Mouse (Mus musculus): ENCODE results near the gene Trim28. TPM values are rescaled to one million over a fixed set of nuclear protein-coding genes. Genes with fewer than 3 reads are reported as not detected.

The Trim28 gene
- polyA plus RNA-seq, 1 experiment: 16.2 TPM

DNA sequence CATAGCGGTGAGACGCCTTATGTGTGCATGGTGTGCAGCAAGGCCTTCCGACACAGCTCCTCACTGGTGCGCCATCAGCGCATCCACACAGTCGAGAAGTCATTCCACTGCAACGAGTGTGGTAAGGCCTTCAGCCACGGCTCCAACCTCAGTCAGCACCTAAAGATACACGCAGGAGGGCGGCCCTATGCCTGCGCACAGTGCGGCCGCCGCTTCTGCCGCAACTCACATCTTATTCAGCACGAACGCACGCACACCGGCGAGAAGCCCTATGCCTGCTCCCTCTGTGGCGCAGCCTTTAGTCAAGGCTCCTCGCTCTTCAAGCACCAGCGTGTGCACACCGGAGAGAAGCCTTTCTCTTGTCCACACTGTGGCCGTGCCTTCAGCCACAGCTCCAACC is 28.0 kb upstream of the Trim28 start:
- no peak for TF ChIP-seq GATA1 (IDR thresholded peaks at IDR 0.05; ENCODE audit: low read length)
- TF ChIP-seq TAL1 (IDR thresholded peaks at IDR 0.05; ENCODE audit: low read length): no peak
- Histone ChIP-seq H3K36me3 (ENCODE audit: control insufficient read depth) (peaks cover 50% of the 10 kb centered on the region), H3K4me1 (ENCODE audit: control insufficient read depth) (peaks cover 40% of the 10 kb centered on the region), H3K4me3 (replicated peaks) (no peak overlapping the region), H3K9me3 (ENCODE audit: control insufficient read depth, low read length) (no peaks in the 10 kb centered on the region), H3K27me3 (ENCODE audit: control insufficient read depth) (no peaks in the 10 kb centered on the region)

DNA sequence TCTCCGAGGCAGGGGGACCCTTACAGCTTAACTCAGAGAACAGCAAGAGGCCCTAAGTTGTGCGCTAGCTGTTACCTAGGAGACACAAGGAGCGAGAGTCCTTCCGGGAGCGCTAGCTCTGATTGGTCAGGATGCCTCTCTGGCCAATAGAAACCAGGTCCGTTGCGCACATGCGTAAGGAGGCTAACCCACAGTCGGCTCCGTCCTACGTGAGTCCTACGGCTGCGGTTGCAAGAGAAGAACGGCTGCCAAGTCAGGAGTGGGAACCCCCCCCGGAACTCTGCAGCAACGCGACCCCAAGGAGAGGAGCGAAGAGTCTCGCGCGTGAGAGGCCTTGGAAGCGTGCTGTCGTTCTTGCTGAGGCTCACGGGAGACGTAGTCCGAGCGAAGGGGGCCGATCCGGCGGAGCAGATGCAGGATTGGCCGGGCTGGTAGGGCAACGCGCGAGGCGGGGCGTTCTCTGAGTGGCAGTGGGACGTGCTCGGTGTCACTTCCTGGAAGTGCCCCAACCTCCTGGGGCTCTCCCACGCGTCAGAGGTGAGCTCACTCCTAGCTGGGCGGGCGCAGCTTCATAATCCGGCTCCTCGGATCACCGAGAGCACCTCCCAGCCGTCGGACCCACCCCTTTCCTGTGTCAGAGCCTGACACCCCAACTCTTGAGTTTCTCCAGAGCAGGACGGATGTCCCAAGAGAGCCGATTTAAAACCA is 21.1 kb upstream of the Trim28 start, which contains the start of gene Zfp446:
TSS of gene Zfp446 (plus strand) at position 167 of the 708 bp plus-strand sequence.
- TF ChIP-seq TAL1 (IDR thresholded peaks at IDR 0.05; ENCODE audit: low read length): no peak
- no peak for TF ChIP-seq GATA1 (IDR thresholded peaks at IDR 0.05; ENCODE audit: low read length)
- no peaks in the 10 kb centered on the region for H3K9me3 ChIP-seq (ENCODE audit: control insufficient read depth, low read length)
- peak within 1 kb of the TSS; percentile 89 for H3K4me3 ChIP-seq (replicated peaks)
- H3K27me3 ChIP-seq (ENCODE audit: control insufficient read depth): no peaks in the 10 kb centered on the region
- H3K4me1 ChIP-seq (ENCODE audit: control insufficient read depth): peaks cover 41% of the 10 kb centered on the region
- H3K36me3 ChIP-seq (ENCODE audit: control insufficient read depth): peaks cover 28% of the 10 kb centered on the region

DNA sequence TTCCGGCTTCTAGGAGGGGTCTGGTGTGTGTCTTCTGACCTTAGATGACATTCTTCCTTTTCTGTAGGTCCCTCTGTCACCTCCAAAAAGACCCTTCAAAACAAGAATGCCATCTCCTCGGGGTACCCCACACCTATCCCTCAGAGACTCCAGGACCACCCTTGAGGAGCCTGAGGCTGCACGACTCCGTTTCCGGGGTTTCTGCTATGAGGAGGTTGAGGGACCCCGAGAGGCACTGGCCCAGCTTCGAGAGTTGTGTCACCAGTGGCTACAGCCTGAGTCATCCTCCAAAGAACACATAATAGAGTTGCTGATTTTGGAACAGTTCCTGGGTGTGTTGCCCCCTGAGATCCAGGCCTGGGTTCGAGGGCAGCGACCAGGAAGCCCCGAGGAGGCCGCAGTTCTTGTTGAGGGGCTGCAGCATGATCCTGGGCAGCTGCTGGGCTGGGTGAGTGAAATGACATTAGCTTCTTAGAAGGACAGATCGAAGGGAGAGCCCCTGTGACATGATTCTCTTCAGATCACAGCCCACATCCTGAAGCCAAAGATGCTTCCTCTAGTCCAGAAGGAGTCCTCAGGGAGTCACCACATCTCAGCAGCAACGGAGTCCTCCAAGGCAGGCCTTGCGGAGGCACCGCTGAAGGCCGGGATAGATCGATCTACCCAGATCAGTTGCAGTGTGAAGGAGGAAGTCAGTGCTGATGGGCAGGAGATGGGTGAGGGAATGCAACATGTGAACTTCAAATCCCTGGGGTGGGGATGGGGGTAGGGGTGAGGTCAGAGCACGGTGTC is 19.8 kb upstream of the Trim28 start:
- H3K9me3 ChIP-seq (ENCODE audit: control insufficient read depth, low read length): no peaks in the 10 kb centered on the region
- no peaks in the 10 kb centered on the region for H3K27me3 ChIP-seq (ENCODE audit: control insufficient read depth)
- H3K4me1 ChIP-seq (ENCODE audit: control insufficient read depth): peaks cover 47% of the 10 kb centered on the region
- H3K4me3 ChIP-seq (replicated peaks): peak overlapping the region; percentile 89
- TF ChIP-seq GATA1 (IDR thresholded peaks at IDR 0.05; ENCODE audit: low read length) (no peak), TAL1 (IDR thresholded peaks at IDR 0.05; ENCODE audit: low read length) (no peak)
- peaks cover 30% of the 10 kb centered on the region for H3K36me3 ChIP-seq (ENCODE audit: control insufficient read depth)

DNA sequence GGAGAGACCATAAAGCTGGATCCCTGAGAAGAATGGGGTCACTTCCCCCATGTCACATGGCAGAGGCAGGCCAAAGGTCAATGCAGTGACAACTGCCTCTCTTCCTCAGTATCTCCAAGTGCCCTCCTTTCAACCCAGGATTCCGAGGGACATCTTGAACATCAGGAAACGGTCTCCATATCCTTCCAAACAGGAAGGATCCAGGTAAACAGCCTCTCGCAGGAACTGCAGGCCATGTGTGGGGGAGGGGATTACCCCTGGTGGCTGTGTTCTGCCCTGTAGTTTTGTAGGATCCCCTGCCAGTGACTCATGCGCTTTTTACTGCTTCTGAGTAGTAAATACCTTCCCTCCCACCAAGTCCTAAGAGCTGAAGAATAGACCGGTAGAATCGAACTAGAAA is 19.1 kb upstream of the Trim28 start:
- Histone ChIP-seq H3K27me3 (ENCODE audit: control insufficient read depth) (no peaks in the 10 kb centered on the region), H3K4me1 (ENCODE audit: control insufficient read depth) (peaks cover 53% of the 10 kb centered on the region), H3K9me3 (ENCODE audit: control insufficient read depth, low read length) (no peaks in the 10 kb centered on the region), H3K4me3 (replicated peaks) (no peak overlapping the region), H3K36me3 (ENCODE audit: control insufficient read depth) (peaks cover 31% of the 10 kb centered on the region)
- no peak for TF ChIP-seq GATA1 (IDR thresholded peaks at IDR 0.05; ENCODE audit: low read length)
- no peak for TF ChIP-seq TAL1 (IDR thresholded peaks at IDR 0.05; ENCODE audit: low read length)

DNA sequence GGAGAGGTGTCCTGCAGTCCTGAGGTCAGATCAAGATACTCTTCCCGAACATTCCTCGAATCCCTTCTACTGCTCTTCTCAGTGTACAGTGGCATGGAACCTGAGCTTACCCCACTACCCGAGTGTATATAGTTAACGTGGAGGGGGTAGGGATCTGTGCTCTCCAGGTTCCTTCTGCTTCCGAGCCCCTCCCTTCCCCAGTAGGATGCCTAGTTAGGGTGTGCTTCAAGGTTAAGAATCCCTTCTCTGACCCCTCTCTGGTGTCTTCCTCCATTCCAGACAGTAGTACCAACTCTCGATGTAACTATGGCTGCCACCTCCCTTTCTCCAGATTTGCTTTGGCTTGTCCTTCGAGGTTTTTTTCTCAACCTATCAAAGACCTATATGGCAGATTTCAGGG is 18.6 kb upstream of the Trim28 start:
- no peak for TF ChIP-seq TAL1 (IDR thresholded peaks at IDR 0.05; ENCODE audit: low read length)
- TF ChIP-seq GATA1 (IDR thresholded peaks at IDR 0.05; ENCODE audit: low read length): no peak
- H3K4me1 ChIP-seq (ENCODE audit: control insufficient read depth): peaks cover 57% of the 10 kb centered on the region

DNA sequence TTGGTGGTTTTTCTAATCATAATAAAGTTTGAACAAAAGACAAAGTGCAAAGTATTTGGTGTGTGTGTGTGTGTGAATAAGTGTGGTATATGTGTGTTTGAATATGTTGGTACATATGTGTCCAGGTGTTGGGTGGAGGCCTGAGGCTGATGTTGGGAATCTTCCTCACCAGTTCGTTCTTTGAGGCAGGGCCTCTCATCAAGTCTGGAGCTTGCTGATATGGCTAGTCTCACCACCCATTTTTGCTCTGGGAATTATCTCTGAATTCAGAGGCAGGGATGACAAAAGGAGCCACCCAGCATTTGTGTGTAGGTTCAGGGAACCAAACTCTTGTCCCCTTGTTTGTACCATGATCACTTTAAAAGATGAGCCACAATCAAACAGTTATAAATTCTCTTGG is 13.2 kb upstream of the Trim28 start:
- TF ChIP-seq GATA1 (IDR thresholded peaks at IDR 0.05; ENCODE audit: low read length) (no peak), TAL1 (IDR thresholded peaks at IDR 0.05; ENCODE audit: low read length) (peak; percentile 54; the same call in 2 of the 3 replicates)
- no peaks in the 10 kb centered on the region for H3K27me3 ChIP-seq (ENCODE audit: control insufficient read depth)
- no peak overlapping the region for H3K4me3 ChIP-seq (replicated peaks)
- H3K36me3 ChIP-seq (ENCODE audit: control insufficient read depth): peaks cover 35% of the 10 kb centered on the region
- peaks cover 62% of the 10 kb centered on the region for H3K4me1 ChIP-seq (ENCODE audit: control insufficient read depth)
- H3K9me3 ChIP-seq (ENCODE audit: control insufficient read depth, low read length): peaks cover 9% of the 10 kb centered on the region

More for the DNA sequence above, 18.6 kb upstream of the Trim28 start:
- no peaks in the 10 kb centered on the region for H3K27me3 ChIP-seq (ENCODE audit: control insufficient read depth)
- peaks cover 36% of the 10 kb centered on the region for H3K36me3 ChIP-seq (ENCODE audit: control insufficient read depth)
- no peak overlapping the region for H3K4me3 ChIP-seq (replicated peaks)
- peaks cover 2% of the 10 kb centered on the region for H3K9me3 ChIP-seq (ENCODE audit: control insufficient read depth, low read length)

DNA sequence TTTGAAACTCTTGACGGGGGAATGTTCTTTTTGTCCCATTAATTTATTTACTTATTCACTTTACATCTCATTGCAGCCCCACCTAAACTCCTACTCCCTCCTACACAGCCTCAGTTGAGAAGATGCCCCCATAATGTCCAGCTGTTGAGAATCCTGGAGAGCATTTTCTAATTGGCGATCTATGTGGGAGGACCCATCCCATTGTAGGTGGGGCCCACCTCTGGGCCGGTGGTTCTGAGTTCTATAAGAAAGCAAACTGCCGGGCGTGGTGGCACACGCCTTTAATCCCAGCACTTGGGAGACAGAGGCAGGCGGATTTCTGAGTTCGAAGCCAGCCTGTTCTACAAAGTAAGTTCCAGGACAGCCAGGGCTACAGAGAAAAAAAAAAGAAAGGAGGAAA is 12.0 kb upstream of the Trim28 start:
- peaks cover 66% of the 10 kb centered on the region for H3K4me1 ChIP-seq (ENCODE audit: control insufficient read depth)

DNA sequence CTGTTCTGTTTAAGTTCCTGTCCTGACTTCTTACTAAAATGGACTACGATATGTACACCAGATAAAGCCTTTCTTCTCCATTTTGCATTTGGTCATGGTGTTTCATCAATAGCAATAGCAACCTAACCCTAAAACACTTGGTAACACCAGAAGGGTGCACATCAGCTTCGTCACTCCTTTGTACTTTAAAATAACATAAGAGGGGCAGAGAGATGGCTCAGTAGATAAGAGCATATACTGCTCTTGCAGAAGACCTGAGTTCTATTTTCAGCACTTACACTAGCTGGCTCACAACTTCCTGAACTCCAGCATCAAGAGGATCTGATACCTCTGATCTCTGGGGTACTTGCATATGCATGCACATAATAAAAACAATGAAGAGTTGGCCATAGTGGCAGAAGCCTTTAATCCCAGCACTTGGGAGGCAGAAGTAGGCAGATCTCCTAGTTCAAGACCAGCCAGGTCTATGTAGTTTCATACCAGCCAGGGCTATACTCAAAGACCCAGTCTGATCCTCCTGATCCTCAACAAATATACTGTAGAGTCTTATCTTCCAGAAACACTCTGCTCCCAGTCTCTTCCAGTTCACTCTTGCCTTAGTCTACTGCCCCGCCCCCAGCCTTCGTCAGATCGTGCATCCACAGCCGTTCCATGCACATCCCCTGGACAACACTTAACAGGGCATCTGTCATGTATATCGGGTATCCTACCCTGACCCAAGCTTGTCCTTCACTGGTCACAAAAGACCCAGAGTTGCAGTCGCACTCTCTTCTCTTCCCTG is 11.3 kb upstream of the Trim28 start:
- peaks cover 9% of the 10 kb centered on the region for H3K9me3 ChIP-seq (ENCODE audit: control insufficient read depth, low read length)

More for the DNA sequence above, 12.0 kb upstream of the Trim28 start:
- Histone ChIP-seq H3K36me3 (ENCODE audit: control insufficient read depth) (peaks cover 29% of the 10 kb centered on the region), H3K27me3 (ENCODE audit: control insufficient read depth) (peaks cover 3% of the 10 kb centered on the region; the same call in 1 of the 2 replicates), H3K9me3 (ENCODE audit: control insufficient read depth, low read length) (peaks cover 9% of the 10 kb centered on the region), H3K4me3 (replicated peaks) (no peak overlapping the region)
- TF ChIP-seq TAL1 (IDR thresholded peaks at IDR 0.05; ENCODE audit: low read length) (no peak), GATA1 (IDR thresholded peaks at IDR 0.05; ENCODE audit: low read length) (no peak)

More for the DNA sequence above, 11.3 kb upstream of the Trim28 start:
- Histone ChIP-seq H3K4me3 (replicated peaks) (no peak overlapping the region), H3K27me3 (ENCODE audit: control insufficient read depth) (peaks cover 3% of the 10 kb centered on the region; the same call in 1 of the 2 replicates), H3K36me3 (ENCODE audit: control insufficient read depth) (peaks cover 22% of the 10 kb centered on the region), H3K4me1 (ENCODE audit: control insufficient read depth) (peaks cover 70% of the 10 kb centered on the region)
- TF ChIP-seq TAL1 (IDR thresholded peaks at IDR 0.05; ENCODE audit: low read length): no peak
- peak; percentile 77 for TF ChIP-seq GATA1 (IDR thresholded peaks at IDR 0.05; ENCODE audit: low read length)
